Mouse (Mus musculus) lung, postnatal 25 days (tissue): Measurements from ENCODE around the gene Rapgef5.
A peak's percentile ranks its signal among the peaks of the same experiment; 100 is the strongest.

Experiments used
- DNase-seq: peaks from one replicate; pipeline ENCODE4 v3.0.0; 2022; ENCODE audit warnings: low spot score

Gene Rapgef5

GRCm38 (mm10) chr12:117673188-117673587 is 156.9 kb downstream of the Rapgef5 start:
- DNase-seq = peak; percentile 49

DNA sequence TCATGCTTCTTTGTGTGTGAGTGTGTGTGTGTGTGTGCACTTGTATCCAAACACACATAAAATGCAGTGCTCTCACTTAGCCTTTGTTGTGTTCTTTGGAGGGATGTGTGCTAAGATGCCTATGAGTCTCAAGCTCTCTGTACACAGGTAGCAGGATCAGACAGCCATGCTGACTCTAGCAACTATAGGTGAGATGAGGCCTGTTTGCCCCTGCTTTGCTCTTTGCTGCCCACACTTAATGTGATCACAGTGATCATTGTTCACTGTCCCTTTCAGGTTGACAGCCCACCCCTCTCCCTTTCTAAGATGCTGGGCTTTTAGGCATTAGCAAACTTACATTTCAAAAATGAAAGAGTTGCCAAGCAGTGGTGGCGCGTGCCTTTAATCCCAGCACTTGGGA is 158.2 kb downstream of the Rapgef5 start:
- DNase-seq = no peak

- no peak for DNase-seq
These were observed 160.0 kb downstream of the Rapgef5 start for GRCm38 (mm10) chr12:117676265-117676664.

DNA sequence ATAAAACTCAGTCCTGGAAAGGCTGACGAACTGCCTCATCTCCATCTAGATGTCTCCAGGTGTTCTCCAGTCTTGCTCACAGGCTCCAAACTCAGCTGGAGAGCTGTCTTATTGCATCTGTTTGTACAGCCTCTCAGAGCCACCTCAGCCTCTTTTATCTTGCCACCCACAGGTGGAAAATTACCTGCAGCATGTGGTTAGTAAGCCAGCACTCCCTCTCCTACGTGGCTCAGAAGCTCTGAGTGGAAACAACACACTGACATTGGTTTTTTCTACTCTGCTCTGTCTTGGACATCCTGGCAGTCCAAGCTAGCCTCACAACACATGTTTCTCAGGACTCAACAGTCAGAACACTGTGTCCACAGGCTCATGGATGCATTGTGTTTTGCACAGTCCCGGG is 162.6 kb downstream of the Rapgef5 start:
- no peak for DNase-seq

DNA sequence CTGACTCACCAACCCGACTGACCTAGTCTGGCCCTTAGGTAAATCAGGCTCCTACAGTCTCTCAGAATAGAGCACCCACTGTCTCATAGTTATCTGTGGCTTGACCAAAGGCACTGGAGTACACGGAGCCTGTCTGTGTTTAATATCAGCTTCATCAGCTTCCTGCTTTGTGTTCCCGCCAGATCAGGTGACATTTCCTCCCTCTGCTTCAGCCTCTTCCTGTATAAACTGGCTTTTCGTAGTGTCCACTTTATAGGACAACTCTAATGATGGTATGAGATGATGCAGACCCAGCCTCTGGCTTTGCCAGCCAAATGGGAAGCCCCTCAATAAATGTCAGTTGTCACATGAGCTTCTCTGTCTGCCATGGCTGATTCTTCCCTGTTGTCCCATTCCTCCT is 163.5 kb downstream of the Rapgef5 start:
- peak; percentile 48 for DNase-seq

DNA sequence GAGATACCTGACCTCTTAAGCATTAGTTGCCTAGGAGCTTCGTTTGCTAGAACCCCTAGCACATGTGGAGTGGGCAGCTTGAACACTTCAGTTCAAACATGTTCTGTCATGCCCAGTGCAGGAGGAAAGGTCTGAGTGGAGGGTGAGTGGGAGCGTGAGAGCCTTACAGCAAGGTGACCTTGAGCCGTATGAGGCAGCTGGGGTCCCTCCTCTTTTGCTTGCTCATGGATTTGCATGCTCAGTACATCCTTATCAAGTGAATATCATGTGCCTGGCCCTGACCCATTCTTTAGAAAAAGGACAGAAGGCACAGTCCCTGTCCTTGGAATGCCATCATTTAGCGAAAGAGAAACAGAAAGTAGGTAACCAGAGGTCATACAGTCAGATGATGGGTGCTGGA is 165.0 kb downstream of the Rapgef5 start:
- no peak for DNase-seq

GRCm38 (mm10) chr12:117683377-117683776 is 167.1 kb downstream of the Rapgef5 start:
- DNase-seq = no peak

- DNase-seq = no peak
These were observed 167.7 kb downstream of the Rapgef5 start for GRCm38 (mm10) chr12:117683984-117684383.

- DNase-seq = no peak
These were observed 168.5 kb downstream of the Rapgef5 start for GRCm38 (mm10) chr12:117684788-117685187.

GRCm38 (mm10) chr12:117685336-117685735 is 169.1 kb downstream of the Rapgef5 start:
- DNase-seq = no peak

DNA sequence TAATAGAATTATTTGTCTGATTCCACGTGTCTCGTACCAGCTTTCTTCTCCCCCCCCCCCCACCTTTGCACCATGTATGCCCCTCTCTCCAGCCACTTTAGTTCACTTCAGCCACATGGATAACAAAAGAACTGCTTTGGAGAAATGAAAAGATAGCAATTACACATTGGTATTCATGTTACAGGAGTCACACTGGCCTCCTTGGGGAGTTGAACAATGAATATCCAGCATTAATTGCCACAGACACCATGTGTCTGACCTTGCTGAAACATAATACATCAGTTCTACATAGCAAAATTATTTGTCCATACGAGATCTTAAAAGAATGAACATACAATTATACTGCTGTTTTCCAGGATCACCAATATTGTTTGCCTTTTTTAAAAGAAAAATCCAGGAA is 170.5 kb downstream of the Rapgef5 start:
- DNase-seq = no peak

DNA sequence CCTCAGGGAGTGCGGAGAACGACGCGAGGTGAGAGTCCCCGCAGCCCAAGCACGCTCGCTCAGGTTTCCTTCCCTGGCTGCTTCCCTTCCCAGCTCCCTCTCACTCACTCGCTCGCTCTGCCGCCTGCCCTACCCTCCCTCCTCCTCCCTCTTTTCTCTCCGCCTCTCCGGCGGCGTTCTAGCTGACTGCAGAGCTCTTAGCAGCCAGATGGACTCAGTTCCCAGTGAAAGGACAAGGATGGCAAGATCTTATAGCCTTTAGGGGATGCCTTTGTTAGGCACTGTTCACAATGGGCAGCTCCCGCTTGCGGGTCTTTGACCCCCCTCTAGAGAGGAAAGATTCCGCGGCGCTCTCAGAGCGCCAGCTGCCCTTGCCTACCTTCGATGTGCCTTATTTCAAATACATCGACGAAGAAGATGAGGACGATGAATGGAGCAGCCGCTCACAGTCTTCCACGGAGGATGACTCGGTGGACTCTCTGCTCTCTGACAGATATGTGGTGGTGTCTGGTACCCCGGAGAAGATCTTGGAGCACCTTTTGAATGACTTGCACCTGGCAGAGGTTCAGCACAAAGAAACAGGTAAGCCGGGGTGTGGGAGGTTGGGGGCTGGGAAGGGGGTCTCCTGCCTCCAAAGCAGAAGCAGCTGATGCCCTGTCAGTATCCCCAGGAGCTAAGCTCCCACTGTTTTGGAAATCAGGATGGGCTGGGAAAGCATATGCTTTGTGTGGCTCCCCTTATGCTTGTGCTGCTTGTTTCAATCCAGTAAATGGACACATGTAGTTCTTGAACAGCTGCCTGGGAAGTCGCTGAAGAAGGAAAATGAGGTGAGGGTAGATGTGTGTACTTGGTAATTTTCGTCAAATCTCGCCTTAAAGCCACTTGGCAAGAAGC is 172.6 kb downstream of the Rapgef5 start:
- DNase-seq = no peak

- DNase-seq = no peak
These were observed 175.1 kb downstream of the Rapgef5 start for GRCm38 (mm10) chr12:117691336-117691735.

DNA sequence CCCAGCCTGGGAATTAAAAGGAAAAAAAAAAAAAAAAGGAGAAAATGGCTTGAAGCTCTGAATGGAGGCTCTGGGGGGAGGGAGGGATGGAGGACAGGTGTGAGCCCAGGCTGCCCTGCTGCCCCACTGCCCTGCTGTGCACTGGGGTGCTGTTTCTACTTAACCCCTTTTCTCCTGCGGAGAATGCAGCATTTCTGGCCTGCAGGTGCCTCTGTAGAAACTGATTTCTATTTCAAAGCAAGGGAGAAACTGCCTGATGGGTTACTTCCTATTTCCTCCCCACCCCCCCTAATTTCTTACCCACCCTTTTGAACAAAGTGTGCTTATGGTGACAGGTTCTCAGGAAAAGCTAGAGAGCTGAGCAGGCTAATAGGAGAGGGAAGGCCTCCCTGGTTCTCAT is 176.5 kb downstream of the Rapgef5 start:
- DNase-seq = no peak

- DNase-seq = peak; percentile 44
These were observed 183.8 kb downstream of the Rapgef5 start for GRCm38 (mm10) chr12:117699950-117700665.

GRCm38 (mm10) chr12:117700927-117701326 is 184.6 kb downstream of the Rapgef5 start:
- no peak for DNase-seq

DNA sequence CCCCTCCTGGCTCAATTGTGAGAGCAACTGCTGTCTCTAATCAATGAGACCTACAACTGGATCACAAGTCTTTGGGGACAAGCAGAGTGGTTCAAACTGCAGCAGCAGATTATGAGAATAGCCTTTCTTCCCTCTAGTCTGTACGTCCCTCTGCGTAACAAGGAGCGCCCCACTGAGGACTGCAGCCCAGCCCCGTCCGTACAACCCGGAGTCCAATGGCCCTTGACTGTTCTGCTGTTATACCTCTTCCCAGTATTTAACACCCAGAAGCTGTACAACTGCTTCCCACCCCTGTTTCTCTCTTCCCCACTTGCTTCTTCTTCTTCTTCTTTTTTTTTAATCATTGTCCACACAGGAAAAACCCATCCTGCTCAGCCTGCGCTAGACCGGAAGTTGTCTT is 186.0 kb downstream of the Rapgef5 start:
- no peak for DNase-seq

GRCm38 (mm10) chr12:117702928-117703327 is 186.6 kb downstream of the Rapgef5 start:
- no peak for DNase-seq

DNA sequence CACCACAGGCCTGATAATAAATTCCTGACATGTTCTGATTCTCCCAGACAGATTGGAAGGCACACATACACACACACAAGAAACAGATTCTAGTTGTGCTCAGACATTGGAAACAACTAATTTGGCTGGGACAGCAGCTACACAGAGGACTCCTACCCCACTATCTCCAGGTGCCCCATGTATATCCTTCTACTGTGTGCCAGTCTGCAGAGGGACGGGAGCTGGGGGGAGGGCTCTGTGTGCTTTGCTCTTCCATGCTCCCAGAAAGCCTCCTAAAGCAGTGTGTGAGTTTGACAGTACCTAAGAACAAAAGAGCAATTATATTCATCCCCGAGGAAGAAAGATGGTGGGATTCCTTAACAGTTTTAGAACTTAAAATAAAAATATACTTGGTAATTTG is 187.1 kb downstream of the Rapgef5 start:
- DNase-seq = no peak

DNA sequence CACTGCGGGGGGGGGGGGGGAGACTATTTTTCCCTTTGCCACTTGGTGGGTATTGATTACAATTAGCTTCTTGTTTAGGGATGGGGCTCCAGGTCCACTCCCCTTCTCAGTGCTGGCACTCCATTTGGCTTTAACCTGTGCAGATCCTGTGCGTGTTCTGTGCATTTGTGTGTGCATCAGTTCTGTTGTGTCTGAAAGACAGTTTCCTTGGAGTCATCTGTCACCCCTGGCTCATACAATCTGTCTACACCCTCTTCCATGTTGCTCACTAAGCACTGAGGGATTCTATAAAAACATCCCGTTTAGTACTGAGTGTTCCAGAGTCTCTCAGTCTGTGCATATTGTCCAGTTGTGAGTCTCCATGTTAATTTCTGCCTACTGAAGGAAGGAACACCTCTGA is 189.0 kb downstream of the Rapgef5 start:
- DNase-seq = no peak

- no peak for DNase-seq
These were observed 193.0 kb downstream of the Rapgef5 start for GRCm38 (mm10) chr12:117709280-117709679.

DNA sequence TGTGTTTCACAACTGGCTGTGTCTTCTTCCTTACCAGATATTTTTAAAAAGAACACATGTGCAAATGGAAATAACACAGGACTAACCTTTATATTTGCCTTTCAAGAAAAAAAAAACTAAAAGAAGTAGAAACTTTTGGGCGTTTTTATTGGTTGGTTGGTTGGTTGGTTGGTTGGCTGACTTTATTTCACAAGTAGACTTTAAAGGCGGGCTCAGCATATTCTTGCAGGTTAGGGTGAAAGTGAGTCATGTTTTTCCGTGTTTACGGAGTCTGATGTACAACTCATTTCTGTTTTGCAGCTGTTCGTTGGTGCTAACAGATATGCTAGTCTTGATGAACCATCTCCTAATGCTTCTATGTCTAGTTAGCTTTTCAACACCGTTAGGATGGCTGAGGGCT is 196.2 kb downstream of the Rapgef5 start:
- no peak for DNase-seq

- DNase-seq = no peak
These were observed 197.3 kb downstream of the Rapgef5 start for GRCm38 (mm10) chr12:117713616-117714015.
